Mouse (Mus musculus): ENCODE data around the gene Olfr107.

Gene Olfr107

DNA sequence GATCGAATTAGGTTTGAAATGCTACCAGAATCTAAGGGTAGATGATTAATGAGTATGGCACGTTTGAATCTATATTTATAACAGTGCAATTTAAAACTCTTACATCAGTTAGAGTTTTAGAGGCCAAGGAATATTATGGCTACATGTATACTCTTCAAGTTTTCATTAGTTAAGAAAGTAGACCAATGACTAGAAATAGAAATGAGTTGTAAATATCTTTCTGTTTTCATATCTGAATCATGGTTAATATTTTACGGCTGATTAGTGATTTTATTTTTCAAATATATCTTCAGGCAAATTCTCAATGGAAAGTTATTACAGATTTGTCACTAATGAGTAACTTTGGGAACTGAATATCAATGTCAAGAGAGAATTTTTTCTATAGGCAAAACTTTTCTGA is at the start of gene Olfr107:
Gene Olfr107 (plus strand): TSS at position 301 of the 400 bp plus-strand sequence.
- no peak for DNase-seq (ENCODE audit: extremely low spot score, low read depth, low spot score)

DNA sequence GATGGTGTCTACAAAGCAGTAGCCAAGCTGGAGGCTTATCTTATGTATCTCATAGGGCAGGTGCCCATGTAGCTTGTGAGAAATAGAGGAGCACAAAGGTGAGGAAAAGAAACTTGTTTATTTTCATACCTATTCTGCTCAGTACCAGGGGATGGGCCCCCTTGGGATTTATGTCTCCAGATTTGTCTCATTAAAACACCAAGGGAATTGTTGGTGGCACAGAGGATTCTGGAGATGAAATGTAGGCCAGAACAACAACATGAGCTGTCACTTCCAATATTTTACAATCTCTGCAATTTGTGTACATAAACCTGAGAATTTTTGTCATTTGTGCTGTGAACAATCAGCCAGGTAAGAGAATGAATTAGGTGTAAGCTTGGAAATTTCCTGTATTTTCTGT is 39.7 kb upstream of the Olfr107 start, which contains the start of gene Olfr104-ps:
Gene Olfr104-ps (plus strand): TSS at position 301 of the 400 bp plus-strand sequence.
- no peak for DNase-seq (ENCODE audit: extremely low spot score, low read depth, low spot score)

DNA sequence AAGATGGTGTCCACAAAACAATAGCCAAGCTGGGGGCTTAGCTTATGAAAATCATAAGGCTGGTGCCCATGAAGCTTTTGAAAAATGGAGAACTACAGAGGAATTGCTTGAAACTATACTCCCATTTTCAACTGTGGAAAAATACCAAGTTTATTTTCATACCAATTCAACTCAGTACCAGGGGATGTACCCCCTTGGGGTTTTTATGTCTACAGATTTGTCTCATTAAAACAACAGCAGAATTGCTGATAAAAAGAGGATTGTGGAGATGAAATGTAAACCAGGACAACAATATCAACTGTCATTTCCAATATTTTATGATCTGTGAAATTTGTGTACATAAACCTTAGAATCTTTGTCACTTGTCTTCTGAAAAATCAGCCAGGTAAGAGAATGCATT is 20.3 kb upstream of the Olfr107 start, which contains the start of gene Olfr105-ps:
Gene Olfr105-ps (plus strand): TSS at position 301 of the 400 bp plus-strand sequence.
- DNase-seq (ENCODE audit: extremely low spot score, low read depth, low spot score), result no peak

- no peak for DNase-seq (ENCODE audit: extremely low spot score, low read depth, low spot score)
Measured at GRCm38 (mm10) chr17:37390093-37390492, 8.9 kb upstream of the Olfr107 start, which contains the start of gene Olfr106-ps. Gene Olfr106-ps, plus strand, starts transcription at chr17:37390393.

GRCm38 (mm10) chr17:37413380-37413779 is 14.4 kb downstream of the Olfr107 start:
- DNase-seq (ENCODE audit: extremely low spot score, low read depth, low spot score), result no peak

DNA sequence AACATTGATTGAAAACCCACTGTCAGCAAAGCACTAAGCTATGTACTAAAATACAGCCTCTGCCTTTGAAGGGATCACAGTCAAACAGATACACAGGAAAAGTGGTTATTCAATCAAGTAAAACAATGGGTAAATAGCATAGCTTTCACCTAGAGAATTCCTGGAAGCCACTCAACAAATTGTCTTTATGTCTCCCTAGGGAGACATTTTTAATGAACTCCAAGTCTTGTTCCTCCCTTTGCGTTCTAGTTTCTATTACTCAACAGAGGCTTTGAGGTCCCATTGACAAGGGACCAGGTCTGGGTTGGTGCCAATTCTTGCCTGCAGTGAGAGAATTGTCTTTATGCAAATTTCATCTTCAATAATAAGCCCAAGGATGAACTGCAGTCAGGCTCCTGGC is 46.2 kb downstream of the Olfr107 start, which contains the start of gene Olfr108:
Gene Olfr108 (plus strand): TSS at position 301 of the 400 bp plus-strand sequence.
- no peak for DNase-seq (ENCODE audit: extremely low spot score, low read depth, low spot score)

Data from hindlimb bud, embryonic 11.5 days (tissue).